Mouse (Mus musculus): ENCODE results near the gene Ralgps1.

- no peak for TF ChIP-seq GATA1 (IDR thresholded peaks at IDR 0.05; ENCODE audit: low read length)
- no peak for TF ChIP-seq TAL1 (IDR thresholded peaks at IDR 0.05; ENCODE audit: low read length)
Measured at GRCm38 (mm10) chr2:33220674-33221338, 150.5 kb downstream of the Ralgps1 start.
